Mouse (Mus musculus) liver, embryonic 13.5 days (tissue): ENCODE measurements around the gene Vmn1r75. TPM values are rescaled to one million over a fixed set of nuclear protein-coding genes. Genes with fewer than 3 reads are reported as not detected.

Experiments
- ATAC-seq: fragments of 200-750 bp; cut with Nextera tagmentation; 2 replicates; pipeline ENCODE4 v1.8.0; 2017; ENCODE audit warnings: low read depth, mild to moderate bottlenecking, moderate number of reproducible peaks, moderate library complexity
- DNase-seq: peaks from one replicate; pipeline ENCODE4 v3.0.0; 2022
- H3K27ac ChIP-seq: fragments of 300-500 bp; sonication (generic); 2 replicates; pipeline ENCODE4 v1.5.1; 2015; ENCODE audit warnings: moderate library complexity, mild to moderate bottlenecking, inconsistent platforms
- H3K27me3 ChIP-seq: fragments of 300-500 bp; sonication (generic); 2 replicates; pipeline ENCODE4 v1.6.1; 2015; ENCODE audit warnings: mild to moderate bottlenecking, inconsistent platforms
- H3K36me3 ChIP-seq: fragments of 300-500 bp; sonication (generic); 2 replicates; pipeline ENCODE4 v1.6.1; 2015; ENCODE audit warnings: mild to moderate bottlenecking, inconsistent platforms
- H3K4me1 ChIP-seq: fragments of 300-500 bp; sonication (generic); replicated peaks from 2 replicates; pipeline ENCODE4 v1.6.1; 2015; ENCODE audit warnings: inconsistent platforms
- H3K4me2 ChIP-seq: fragments of 300-500 bp; sonication (generic); 2 replicates; pipeline ENCODE4 v1.6.1; 2015; ENCODE audit warnings: inconsistent platforms, mild to moderate bottlenecking, moderate library complexity
- H3K4me3 ChIP-seq: fragments of 300-500 bp; sonication (generic); replicated peaks from 2 replicates; pipeline ENCODE4 v1.5.1; 2015; ENCODE audit warnings: mild to moderate bottlenecking, inconsistent platforms
- H3K9ac ChIP-seq: fragments of 300-500 bp; sonication (generic); 2 replicates; pipeline ENCODE4 v1.6.1; 2015; ENCODE audit warnings: mild to moderate bottlenecking, inconsistent platforms
- H3K9me3 ChIP-seq: fragments of 300-500 bp; sonication (generic); replicated peaks from 2 replicates; pipeline ENCODE4 v1.6.1; 2016; ENCODE audit warnings: inconsistent platforms
- WGBS: fragments of 180-500 bp; shearing (Covaris S2); methylation state at CpG from one replicate; pipeline ENCODE4 v1.1.7; 2015; ENCODE audit not compliant: insufficient replicate concordance; 5-methylcytosine and 5-hydroxymethylcytosine counted together
- polyA plus RNA-seq: library from polyadenylated mRNA; unstranded; fragments of >200 nt; fragmentation: Nextera tagmentation; extraction: Ambion mirVana; gene quantifications from 2 replicates; pipeline ENCODE4 v1.2.1, GENCODE M21; 2015

The Vmn1r75 gene
- polyA plus RNA-seq = not detected in 2 replicates

- ATAC-seq = no peak
- Histone ChIP-seq H3K4me3 (no peak within 1 kb of the TSS), H3K27ac (no peak within 1 kb of the TSS)
Observed at GRCm38 (mm10) chr7:11874330-11874729, at the start of gene Vmn1r75. Gene Vmn1r75, plus strand, starts transcription at chr7:11874630.

GRCm38 (mm10) chr7:11833680-11834079 is 40.8 kb upstream of the Vmn1r75 start, which contains the start of gene Vmn1r74:
Gene Vmn1r74, plus strand, starts transcription at chr7:11833980.
- H3K27me3 ChIP-seq = no peaks in the 10 kb centered on the region
- no peak within 1 kb of the TSS for H3K4me2 ChIP-seq
- ATAC-seq (no peak), DNase-seq (no peak)
- H3K9me3 ChIP-seq = no peaks in the 10 kb centered on the region; the same call in 1 of the 2 replicates
- H3K9ac ChIP-seq = no peak within 1 kb of the TSS
- no peaks in the 10 kb centered on the region for H3K4me1 ChIP-seq
- 56% methylated on average over 2 of the region's 2 CpGs for WGBS
- H3K36me3 ChIP-seq = no peaks in the 10 kb centered on the region
- H3K4me3 ChIP-seq = no peak within 1 kb of the TSS
- H3K27ac ChIP-seq = no peak within 1 kb of the TSS

More at GRCm38 (mm10) chr7:11874330-11874729, at the start of gene Vmn1r75:
- Histone ChIP-seq H3K27me3 (no peaks in the 10 kb centered on the region), H3K36me3 (no peaks in the 10 kb centered on the region), H3K9ac (no peak within 1 kb of the TSS), H3K4me2 (no peak within 1 kb of the TSS), H3K4me1 (no peaks in the 10 kb centered on the region), H3K9me3 (no peaks in the 10 kb centered on the region)
- no peak for DNase-seq

Other genes with a start within 250 kb of the Vmn1r75 start
- not detected in 2 replicates for gene Vmn1r72, start 194.5 kb upstream of the Vmn1r75 start, polyA plus RNA-seq
- gene Vmn1r73, start 144.4 kb upstream of the Vmn1r75 start, polyA plus RNA-seq = not detected in 2 replicates
- gene Vmn1r74, start 40.6 kb upstream of the Vmn1r75 start, polyA plus RNA-seq = not detected in 2 replicates
- not detected in 2 replicates for gene Vmn1r76, start 63.6 kb downstream of the Vmn1r75 start, polyA plus RNA-seq
- not detected in 2 replicates for gene Vmn1r77, start 162.1 kb downstream of the Vmn1r75 start, polyA plus RNA-seq